Mouse (Mus musculus) embryonic facial prominence, embryonic 13.5 days (tissue): ENCODE results near the gene Psma5. TPM values are rescaled to one million over a fixed set of nuclear protein-coding genes. Genes with fewer than 3 reads are reported as not detected.
A peak's percentile ranks its signal among the peaks of the same experiment; 100 is the strongest.

Experiments
- ATAC-seq: fragments of 200-750 bp; cut with Nextera tagmentation; 2 replicates; pipeline ENCODE4 v1.8.0; 2017; ENCODE audit warnings: low read depth; ENCODE audit not compliant: insufficient number of reproducible peaks, insufficient read depth, low FRiP score, low TSS enrichment
- H3K27ac ChIP-seq: fragments of 300-500 bp; sonication (generic); 2 replicates; pipeline ENCODE4 v1.5.1; 2015; ENCODE audit warnings: moderate library complexity, mild to moderate bottlenecking, inconsistent platforms
- H3K27me3 ChIP-seq: fragments of 300-500 bp; sonication (generic); 2 replicates; pipeline ENCODE4 v1.6.1; 2015; ENCODE audit warnings: mild to moderate bottlenecking, inconsistent platforms
- H3K36me3 ChIP-seq: fragments of 300-500 bp; sonication (generic); 2 replicates; pipeline ENCODE4 v1.6.1; 2015; ENCODE audit warnings: mild to moderate bottlenecking, inconsistent platforms
- H3K4me1 ChIP-seq: fragments of 300-500 bp; sonication (generic); 2 replicates; pipeline ENCODE4 v1.6.1; 2015; ENCODE audit warnings: inconsistent platforms
- H3K4me2 ChIP-seq: fragments of 300-500 bp; sonication (generic); 2 replicates; pipeline ENCODE4 v1.6.1; 2015; ENCODE audit warnings: moderate library complexity, mild to moderate bottlenecking, inconsistent platforms
- H3K4me3 ChIP-seq: fragments of 300-500 bp; sonication (generic); 2 replicates; pipeline ENCODE4 v1.5.1; 2015; ENCODE audit warnings: mild to moderate bottlenecking, inconsistent platforms
- H3K9ac ChIP-seq: fragments of 300-500 bp; sonication (generic); 2 replicates; pipeline ENCODE4 v1.6.1; 2015; ENCODE audit warnings: mild to moderate bottlenecking, inconsistent platforms
- H3K9me3 ChIP-seq: fragments of 300-500 bp; sonication (generic); 2 replicates; pipeline ENCODE4 v1.6.1; 2016; ENCODE audit warnings: inconsistent platforms
- WGBS: fragments of 180-500 bp; shearing (Covaris S2); methylation state at CpG from one replicate; pipeline ENCODE4 v1.1.7; 2015; ENCODE audit warnings: mixed read lengths; 5-methylcytosine and 5-hydroxymethylcytosine counted together
- polyA plus RNA-seq: library from polyadenylated mRNA; unstranded; fragments of >200 nt; fragmentation: Nextera tagmentation; extraction: Ambion mirVana; gene quantifications from 2 replicates; pipeline ENCODE4 v1.2.1, GENCODE M21; 2015

Psma5 gene
- polyA plus RNA-seq: 298 and 302 TPM in 2 replicates

DNA sequence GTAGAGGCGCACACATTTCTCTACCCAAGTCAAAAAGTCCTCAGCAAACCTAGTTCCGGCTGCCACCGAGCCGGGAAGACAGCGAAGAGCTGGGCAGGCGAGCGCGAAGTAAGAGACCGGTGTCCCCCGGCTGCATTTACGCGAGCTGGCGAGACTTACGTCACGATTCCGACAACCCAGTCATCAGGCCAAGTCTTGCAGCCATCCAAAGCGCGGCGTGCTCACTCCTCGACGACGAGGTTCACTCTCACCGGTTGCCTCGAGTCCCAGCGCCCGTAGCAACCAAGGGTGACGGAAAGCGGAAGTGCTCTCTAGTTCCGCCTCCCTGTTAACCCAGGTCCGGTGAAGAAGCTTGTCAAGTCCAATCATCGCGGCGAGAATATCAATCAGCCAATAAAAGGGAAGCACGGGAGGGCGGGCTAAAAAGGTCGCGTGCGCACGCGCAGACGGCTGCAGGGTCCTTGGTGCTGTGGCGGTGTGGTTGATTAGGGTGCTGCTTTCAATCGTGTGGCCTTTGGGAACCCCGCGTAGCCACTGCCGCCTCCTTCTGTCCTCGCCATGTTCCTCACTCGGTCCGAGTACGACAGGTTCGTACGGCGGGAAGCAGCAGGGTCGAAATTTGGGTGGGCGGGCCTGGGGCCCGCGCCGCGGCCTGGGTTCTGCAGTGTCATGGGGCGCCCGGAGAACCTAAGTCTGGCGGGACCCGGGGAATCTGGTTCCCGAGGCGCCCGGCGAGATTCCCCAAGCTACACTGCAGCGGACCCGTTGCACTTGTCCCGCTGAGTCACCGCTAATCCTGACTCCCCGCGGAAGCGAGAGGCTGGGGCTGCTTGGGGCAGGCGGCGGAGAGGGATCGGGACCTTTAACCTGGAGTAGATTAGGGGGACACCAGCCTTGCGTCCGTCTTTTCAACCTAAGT, at the start of gene Psma5:
TSS of gene Psma5 (plus strand) at position 208 of the 919 bp plus-strand sequence.
- H3K27ac ChIP-seq: peak within 1 kb of the TSS; percentile 57
- no peaks in the 10 kb centered on the region for H3K9me3 ChIP-seq
- no peaks in the 10 kb centered on the region for H3K27me3 ChIP-seq
- peak within 1 kb of the TSS; percentile 70 for H3K4me2 ChIP-seq
- peak; percentile 97 for ATAC-seq
- peaks cover 10% of the 10 kb centered on the region for H3K36me3 ChIP-seq
- peak within 1 kb of the TSS; percentile 97 for H3K4me3 ChIP-seq
- H3K4me1 ChIP-seq: peaks cover 17% of the 10 kb centered on the region
- peak within 1 kb of the TSS; percentile 95 for H3K9ac ChIP-seq
- under 1% methylated on average over 77 of the region's 79 CpGs for WGBS

DNA sequence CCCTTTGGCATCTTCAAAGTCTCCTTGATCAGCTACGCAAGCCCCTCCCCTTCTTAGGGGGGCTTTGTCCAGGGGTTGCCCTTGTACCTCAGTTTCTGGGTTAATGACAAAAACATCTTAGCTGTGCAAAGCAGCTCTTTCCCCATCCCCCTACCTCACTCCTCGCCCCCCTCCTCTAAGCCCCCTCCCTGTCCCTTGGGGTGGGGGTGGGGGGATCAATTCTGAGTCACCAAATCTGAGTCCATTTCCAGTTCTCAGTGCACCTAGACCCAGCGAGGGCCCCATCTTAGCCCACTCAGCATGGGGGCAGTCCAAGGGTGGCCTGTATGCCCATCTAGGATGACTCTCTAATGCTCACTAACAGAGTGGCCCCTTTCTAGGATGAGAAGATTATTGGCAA, 47.7 kb upstream of the Psma5 start:
- H3K27me3 ChIP-seq: 0 out of 2 replicates have a peak, but pooled peaks cover 2% of the 10 kb centered on the region
- peaks cover 41% of the 10 kb centered on the region for H3K36me3 ChIP-seq
- peak overlapping the region; percentile 87 for H3K9ac ChIP-seq
- peak overlapping the region; percentile 62 for H3K4me3 ChIP-seq
- ATAC-seq: no peak
- WGBS: 60% methylated on average over 3 of the region's 3 CpGs
- H3K27ac ChIP-seq: peak overlapping the region; percentile 96; the same call in 1 of the 2 replicates
- H3K4me1 ChIP-seq: peaks cover 37% of the 10 kb centered on the region
- H3K4me2 ChIP-seq: peak overlapping the region; percentile 88
- H3K9me3 ChIP-seq: no peaks in the 10 kb centered on the region

DNA sequence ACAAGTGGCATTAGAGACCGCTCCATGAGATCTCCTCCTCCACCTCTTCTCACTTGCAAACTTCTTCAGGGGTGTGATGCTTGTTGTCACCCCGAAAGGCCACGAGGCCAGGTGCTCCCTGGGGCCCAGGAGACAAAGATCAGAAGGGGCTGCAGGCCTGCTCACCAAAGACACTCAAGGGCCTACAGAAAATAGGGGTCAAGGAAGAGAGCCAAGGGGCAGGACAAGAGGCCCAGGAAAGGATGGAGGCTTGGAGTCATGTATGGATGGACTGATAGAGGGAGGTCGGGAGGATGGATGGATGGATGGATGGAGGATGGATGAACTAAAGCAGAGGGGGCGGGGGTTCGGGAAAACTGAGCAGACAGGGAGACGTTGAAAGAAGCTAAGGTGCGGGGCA, 47.2 kb upstream of the Psma5 start:
- no peak for ATAC-seq
- Histone ChIP-seq H3K27ac (peak overlapping the region; percentile 96; the same call in 1 of the 2 replicates), H3K9me3 (no peaks in the 10 kb centered on the region), H3K9ac (peak overlapping the region; percentile 87), H3K4me3 (peak overlapping the region; percentile 62), H3K27me3 (0 out of 2 replicates have a peak, but pooled peaks cover 6% of the 10 kb centered on the region), H3K4me2 (peak overlapping the region; percentile 88), H3K36me3 (peaks cover 36% of the 10 kb centered on the region), H3K4me1 (peaks cover 35% of the 10 kb centered on the region)
- 11% methylated on average over 8 of the region's 8 CpGs for WGBS

DNA sequence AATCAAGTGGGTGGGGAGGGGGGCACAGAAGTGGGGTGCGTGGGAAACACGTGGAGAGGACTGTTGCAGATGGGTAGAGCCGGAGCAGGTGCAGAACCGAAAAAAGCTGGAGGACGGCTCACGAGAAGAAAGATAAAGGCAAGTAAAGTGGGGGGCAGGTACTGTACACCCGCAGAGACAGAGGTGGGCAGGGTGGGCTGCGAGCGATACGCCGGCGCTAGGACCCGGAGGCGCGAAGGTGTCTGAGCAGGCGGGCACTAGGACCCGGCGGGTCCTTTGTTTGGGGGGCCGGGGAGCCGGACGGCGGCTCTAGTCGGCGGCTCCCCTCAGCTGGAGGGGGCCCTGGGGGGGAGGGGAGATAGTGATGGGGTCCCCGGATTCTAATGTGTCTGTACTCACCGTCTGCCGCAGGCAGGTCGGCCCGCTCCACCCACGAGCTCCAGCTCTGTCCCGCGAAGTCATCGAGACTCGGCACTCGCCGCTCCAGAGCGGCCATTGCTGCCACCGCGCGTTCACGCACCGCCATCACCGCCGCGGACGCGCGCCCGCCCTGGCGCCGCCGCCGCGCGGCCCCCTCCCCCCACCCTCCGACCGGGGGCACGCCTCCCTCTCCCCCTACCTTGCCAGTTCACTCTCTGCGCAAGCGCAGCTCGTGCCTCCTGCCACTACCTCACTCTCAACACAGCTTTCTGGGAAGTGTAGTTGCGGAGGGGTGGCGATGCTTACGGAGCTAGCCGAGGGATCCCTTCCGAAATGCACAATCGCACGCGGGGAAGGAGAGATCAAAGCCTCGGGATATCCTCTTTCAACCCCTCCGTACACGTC, 46.6 kb upstream of the Psma5 start:
- H3K4me2 ChIP-seq: peak overlapping the region; percentile 88
- peak overlapping the region; percentile 62 for H3K4me3 ChIP-seq
- H3K36me3 ChIP-seq: peaks cover 30% of the 10 kb centered on the region
- H3K4me1 ChIP-seq: peaks cover 34% of the 10 kb centered on the region
- under 1% methylated on average over 71 of the region's 72 CpGs for WGBS
- peak overlapping the region; percentile 87 for H3K9ac ChIP-seq
- peak overlapping the region; percentile 96 for H3K27ac ChIP-seq
- peak; percentile 94 for ATAC-seq
- H3K27me3 ChIP-seq: 0 out of 2 replicates have a peak, but pooled peaks cover 6% of the 10 kb centered on the region
- no peaks in the 10 kb centered on the region for H3K9me3 ChIP-seq

DNA sequence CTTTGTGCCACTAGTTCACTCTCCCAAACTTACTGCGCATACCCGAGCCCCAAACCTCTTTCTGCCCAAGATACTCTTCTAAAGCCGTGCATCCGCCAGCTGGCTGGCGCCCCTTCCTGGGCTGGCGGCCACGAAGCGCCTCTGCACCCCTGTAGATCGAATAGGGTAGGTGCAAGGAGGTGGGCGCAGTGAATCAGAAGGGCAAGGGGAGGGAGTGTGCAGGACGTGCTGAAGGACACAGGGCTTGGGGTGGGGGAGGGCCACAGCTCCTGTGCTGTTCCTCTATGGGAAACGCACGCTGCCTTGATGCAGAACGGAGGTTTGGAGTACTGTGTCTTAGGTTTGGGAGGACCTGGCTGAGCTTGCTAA, 46.0 kb upstream of the Psma5 start, which contains the start of gene Atxn7l2:
TSS of gene Atxn7l2 (minus strand) at position 164 of the 369 bp plus-strand sequence.
- peak within 1 kb of the TSS; percentile 62 for H3K4me3 ChIP-seq
- peak; percentile 81 for ATAC-seq
- WGBS: 0% methylated on average over 14 of the region's 14 CpGs
- H3K27ac ChIP-seq: peak within 1 kb of the TSS; percentile 96
- H3K27me3 ChIP-seq: 0 out of 2 replicates have a peak, but pooled peaks cover 6% of the 10 kb centered on the region
- H3K9me3 ChIP-seq: no peaks in the 10 kb centered on the region
- H3K9ac ChIP-seq: peak within 1 kb of the TSS; percentile 87
- peak within 1 kb of the TSS; percentile 88 for H3K4me2 ChIP-seq
- peaks cover 34% of the 10 kb centered on the region for H3K4me1 ChIP-seq
- H3K36me3 ChIP-seq: peaks cover 24% of the 10 kb centered on the region

DNA sequence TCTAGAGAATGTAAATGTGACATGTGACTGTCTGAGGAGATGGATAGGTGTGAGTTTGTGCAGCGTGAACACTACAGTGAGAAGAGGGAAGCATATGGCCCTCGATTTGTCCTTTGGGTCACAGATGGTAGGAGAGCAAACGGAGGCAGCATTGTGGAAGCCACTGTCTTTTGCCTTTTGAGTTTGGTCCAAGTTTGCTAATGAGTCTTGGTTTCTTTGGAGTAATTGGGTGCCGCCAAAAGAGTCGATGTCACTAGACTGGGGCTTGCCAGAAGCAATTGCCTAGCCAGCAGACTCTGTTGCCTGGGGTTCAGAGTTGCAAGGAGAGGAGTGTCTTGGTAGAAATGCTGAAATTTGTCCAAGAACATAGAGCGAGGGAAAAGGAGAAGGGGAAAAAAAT, 44.9 kb upstream of the Psma5 start:
- 88% methylated on average over 6 of the region's 6 CpGs for WGBS
- H3K9ac ChIP-seq: no peak overlapping the region
- peaks cover 13% of the 10 kb centered on the region for H3K36me3 ChIP-seq
- H3K4me2 ChIP-seq: no peak overlapping the region
- H3K4me3 ChIP-seq: no peak overlapping the region
- no peak for ATAC-seq
- peaks cover 28% of the 10 kb centered on the region for H3K4me1 ChIP-seq
- 0 out of 2 replicates have a peak, but pooled peaks cover 6% of the 10 kb centered on the region for H3K27me3 ChIP-seq
- H3K27ac ChIP-seq: no peak overlapping the region
- no peaks in the 10 kb centered on the region for H3K9me3 ChIP-seq

DNA sequence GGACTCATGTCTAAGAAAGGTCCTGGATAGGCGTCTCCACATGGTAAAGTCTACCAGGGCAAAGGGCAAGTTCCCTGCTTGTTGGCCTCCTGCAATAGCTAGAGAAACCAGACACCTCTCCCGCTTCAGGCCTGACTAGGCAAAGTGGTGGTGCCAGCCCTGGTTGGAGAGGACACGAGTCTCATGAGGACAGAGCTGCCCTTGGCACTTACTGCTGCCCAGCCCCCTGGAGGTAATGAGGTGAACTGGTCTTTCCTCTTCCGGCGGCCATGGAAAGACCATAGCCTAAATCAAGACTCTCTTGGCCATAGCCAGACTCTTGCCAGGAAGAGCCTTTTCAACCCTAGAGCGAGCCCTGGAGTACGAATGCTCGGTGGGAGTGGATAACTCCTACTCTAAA, 44.3 kb upstream of the Psma5 start:
- H3K36me3 ChIP-seq: peaks cover 7% of the 10 kb centered on the region
- 85% methylated on average over 8 of the region's 8 CpGs for WGBS
- no peak overlapping the region for H3K27ac ChIP-seq
- H3K27me3 ChIP-seq: 0 out of 2 replicates have a peak, but pooled peaks cover 6% of the 10 kb centered on the region
- H3K9ac ChIP-seq: no peak overlapping the region
- no peak for ATAC-seq
- H3K9me3 ChIP-seq: no peaks in the 10 kb centered on the region
- H3K4me1 ChIP-seq: peaks cover 23% of the 10 kb centered on the region
- no peak overlapping the region for H3K4me2 ChIP-seq
- no peak overlapping the region for H3K4me3 ChIP-seq

DNA sequence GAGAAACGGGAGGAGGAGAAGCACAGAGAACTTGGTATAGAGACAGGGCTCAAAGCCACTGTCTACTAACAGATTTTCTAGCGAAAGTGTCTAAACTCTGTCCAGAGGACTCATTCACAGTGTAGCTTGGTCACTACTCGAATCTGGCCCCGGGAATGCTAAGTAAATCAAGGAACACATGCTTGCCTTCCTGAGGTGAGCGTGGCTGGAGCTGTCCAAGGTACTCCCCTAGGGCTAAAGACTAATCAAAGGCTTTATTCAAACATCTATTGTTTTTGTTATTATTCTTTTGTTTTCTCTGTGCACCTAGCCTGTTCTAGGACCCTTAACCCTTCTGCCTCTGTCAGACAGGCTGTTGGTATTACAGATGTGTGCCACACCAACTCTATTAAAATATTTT, 42.0 kb upstream of the Psma5 start:
- H3K4me2 ChIP-seq: no peak overlapping the region
- no peaks in the 10 kb centered on the region for H3K9me3 ChIP-seq
- H3K27me3 ChIP-seq: peaks cover 9% of the 10 kb centered on the region; the same call in 1 of the 2 replicates
- no peak overlapping the region for H3K27ac ChIP-seq
- no peak for ATAC-seq
- H3K36me3 ChIP-seq: no peaks in the 10 kb centered on the region
- WGBS: 10% methylated on average over 5 of the region's 5 CpGs
- peaks cover 5% of the 10 kb centered on the region for H3K4me1 ChIP-seq
- H3K9ac ChIP-seq: no peak overlapping the region
- no peak overlapping the region for H3K4me3 ChIP-seq

DNA sequence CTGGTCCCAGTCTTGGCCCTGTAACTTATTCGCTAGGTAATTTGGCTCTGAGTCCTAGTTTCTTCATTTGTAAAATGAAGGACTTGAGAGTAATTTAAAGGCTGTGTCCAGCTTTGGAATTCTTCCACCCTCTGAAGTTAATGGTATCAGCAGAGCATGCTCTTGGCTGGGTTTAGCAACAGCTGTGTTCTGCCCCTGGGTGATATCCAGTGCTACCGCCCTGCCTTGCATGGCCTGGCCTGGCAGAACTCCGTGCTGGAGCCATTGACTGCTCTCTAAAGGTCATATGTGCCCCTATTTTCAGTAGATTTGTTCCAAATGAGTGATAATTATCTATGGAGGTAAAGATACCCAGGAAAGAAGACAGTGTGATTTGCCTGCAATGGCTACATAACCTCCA, 36.1 kb upstream of the Psma5 start:
- WGBS: 80% methylated on average over 3 of the region's 3 CpGs
- H3K36me3 ChIP-seq: no peaks in the 10 kb centered on the region
- no peaks in the 10 kb centered on the region for H3K9me3 ChIP-seq
- H3K27me3 ChIP-seq: peaks cover 48% of the 10 kb centered on the region
- H3K27ac ChIP-seq: no peak overlapping the region
- peaks cover 1% of the 10 kb centered on the region; the same call in 1 of the 2 replicates for H3K4me1 ChIP-seq
- H3K4me3 ChIP-seq: no peak overlapping the region
- H3K9ac ChIP-seq: no peak overlapping the region
- H3K4me2 ChIP-seq: no peak overlapping the region
- ATAC-seq: no peak

DNA sequence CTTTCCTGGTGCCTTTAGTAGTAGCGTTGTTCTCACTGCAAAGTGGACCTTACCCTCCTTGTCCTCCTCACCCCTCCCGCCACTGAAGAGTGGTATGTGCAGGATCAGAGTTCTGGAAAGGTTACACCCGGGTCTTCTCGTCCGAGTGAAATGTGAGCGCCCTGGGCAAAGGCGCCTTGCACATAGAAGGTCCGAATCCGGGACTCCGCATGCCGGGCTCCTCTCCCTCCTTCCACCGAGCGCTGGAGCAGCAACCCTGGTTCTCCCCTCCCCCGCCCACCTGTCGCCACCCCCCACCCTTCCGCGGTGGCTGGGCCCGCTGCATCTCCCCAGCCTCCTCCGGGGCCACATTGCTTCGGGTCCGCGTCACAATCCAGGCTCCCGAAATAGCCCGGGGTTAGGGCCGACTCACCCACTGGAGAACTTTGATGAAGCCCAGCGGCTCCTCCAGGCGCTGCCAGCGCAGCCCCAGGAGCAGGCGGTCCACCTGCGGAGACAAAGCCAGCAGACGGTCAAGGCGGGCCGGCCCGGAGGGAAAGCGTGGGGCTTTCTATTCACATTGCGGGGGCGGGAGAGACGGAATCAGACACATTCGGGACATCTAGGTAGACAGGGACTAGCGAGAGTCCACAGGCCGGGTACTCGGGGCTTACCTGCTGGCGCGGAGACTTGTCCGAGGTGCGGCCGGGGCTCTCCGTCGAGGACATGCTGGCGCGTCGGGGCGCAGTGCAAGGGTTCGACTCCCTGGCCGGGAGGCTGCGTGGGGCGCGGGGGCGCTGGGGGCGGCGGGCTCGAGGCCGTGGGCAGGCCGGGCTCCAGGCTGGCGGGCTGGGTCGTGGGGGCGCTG, 30.8 kb upstream of the Psma5 start:
- H3K9me3 ChIP-seq: no peaks in the 10 kb centered on the region
- no peak overlapping the region for H3K27ac ChIP-seq
- H3K9ac ChIP-seq: peak overlapping the region; percentile 71
- peak overlapping the region; percentile 88 for H3K4me2 ChIP-seq
- H3K4me1 ChIP-seq: peaks cover 13% of the 10 kb centered on the region
- H3K36me3 ChIP-seq: no peaks in the 10 kb centered on the region
- ATAC-seq: 0 out of 2 replicates have a peak, but pooled peaks have one; percentile 15
- H3K4me3 ChIP-seq: peak overlapping the region; percentile 52
- peaks cover 69% of the 10 kb centered on the region for H3K27me3 ChIP-seq
- WGBS: 2% methylated on average over 67 of the region's 67 CpGs
